Mouse (Mus musculus) kidney, adult 2 months (tissue): ENCODE data around the gene Slc19a3. TPM values are rescaled to one million over a fixed set of nuclear protein-coding genes. Genes with fewer than 3 reads are reported as not detected.

Experiments
- DNase-seq: peaks from one replicate; pipeline ENCODE4 v3.0.0; 2021
- H3K27ac ChIP-seq: fragments of 200-500 bp; 2 replicates; pipeline ENCODE4 v1.5.1; 2012; ENCODE audit warnings: low read depth, low read length, control low read depth, inconsistent platforms; ENCODE audit not compliant: insufficient read depth
- H3K27me3 ChIP-seq: fragments of 200-500 bp; replicated peaks from 2 replicates; pipeline ENCODE4 v1.6.1; 2012; ENCODE audit warnings: mild to moderate bottlenecking, moderate library complexity, low read length, inconsistent platforms; ENCODE audit not compliant: control insufficient read depth, insufficient read depth
- H3K36me3 ChIP-seq: fragments of 200-500 bp; 2 replicates; pipeline ENCODE4 v1.6.1; 2012; ENCODE audit warnings: mild to moderate bottlenecking, moderate library complexity, low read length, inconsistent platforms; ENCODE audit not compliant: control insufficient read depth, insufficient read depth
- H3K4me1 ChIP-seq: fragments of 200-500 bp; 2 replicates; pipeline ENCODE4 v1.6.1; 2011; ENCODE audit warnings: low read length; ENCODE audit not compliant: control insufficient read depth, insufficient read depth
- H3K4me3 ChIP-seq: fragments of 200-500 bp; 2 replicates; pipeline ENCODE4 v1.5.1; 2011; ENCODE audit warnings: mild to moderate bottlenecking, low read depth, low read length, control low read depth; ENCODE audit not compliant: insufficient read depth
- CTCF ChIP-seq: fragments of 200-500 bp; conservative IDR thresholded peaks from 2 replicates; pipeline ENCODE4 v1.5.1; 2011; ENCODE audit warnings: low read depth, mild to moderate bottlenecking, control low read depth, low read length, moderate library complexity, mixed read lengths; ENCODE audit not compliant: insufficient read depth, insufficient read length
- POLR2A ChIP-seq: fragments of 200-500 bp; IDR thresholded peaks from one replicate; pipeline ENCODE4 v1.6.1; 2011; ENCODE audit warnings: low read depth, low read length, control low read depth
- WGBS: fragments of 180-500 bp; shearing (Covaris S2); methylation state at CpG from one replicate; pipeline ENCODE4 v1.1.7; 2018; 5-methylcytosine and 5-hydroxymethylcytosine counted together
- polyA plus RNA-seq: library from polyadenylated mRNA; depleted of rRNA; stranded (reverse); fragments of >200 nt; gene quantifications from 2 replicates; pipeline ENCODE4 v1.2.3, GENCODE M21; 2012

Gene Slc19a3
- polyA plus RNA-seq, 1 experiment, result 18.2 TPM

DNA sequence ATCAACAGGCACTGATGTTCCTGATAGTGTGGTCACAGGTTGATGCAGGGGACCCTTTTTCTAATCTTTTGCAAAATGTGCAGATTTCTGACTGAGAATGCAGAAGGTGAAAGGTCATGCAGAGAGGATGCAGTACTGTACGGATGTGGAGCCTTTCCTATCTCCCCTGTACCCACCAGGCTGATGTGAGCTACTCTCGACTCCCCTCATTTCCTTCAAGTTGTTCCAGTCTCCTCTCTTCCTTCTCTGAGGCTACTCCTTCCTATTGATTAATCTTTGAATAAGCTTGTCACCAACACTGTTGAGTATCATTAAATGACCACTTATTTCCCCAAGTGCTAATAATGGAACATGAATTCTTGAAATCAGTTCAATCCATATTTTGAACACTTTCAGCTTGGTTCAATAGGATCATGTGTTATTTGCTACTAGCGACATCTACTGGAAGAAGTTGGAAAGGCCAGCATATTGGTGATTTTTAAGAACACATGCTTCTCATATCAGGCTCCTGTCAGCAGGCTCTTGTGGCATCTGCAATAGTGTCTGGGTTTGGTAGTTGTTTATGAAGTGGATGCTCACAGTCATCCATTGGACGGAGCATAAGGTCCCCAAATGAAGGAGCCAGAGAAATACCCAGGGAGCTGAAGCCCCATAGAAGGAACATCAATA is 50.6 kb downstream of the Slc19a3 start:
- Histone ChIP-seq H3K4me1 (peaks cover 20% of the 10 kb centered on the region), H3K4me3 (no peak overlapping the region), H3K27ac (no peak overlapping the region), H3K36me3 (no peaks in the 10 kb centered on the region), H3K27me3 (no peaks in the 10 kb centered on the region)
- peak; percentile 81 for DNase-seq
- 28% methylated on average over 4 of the region's 4 CpGs for WGBS
- TF ChIP-seq CTCF, result peak; percentile 44
- TF ChIP-seq POLR2A, result no peak

DNA sequence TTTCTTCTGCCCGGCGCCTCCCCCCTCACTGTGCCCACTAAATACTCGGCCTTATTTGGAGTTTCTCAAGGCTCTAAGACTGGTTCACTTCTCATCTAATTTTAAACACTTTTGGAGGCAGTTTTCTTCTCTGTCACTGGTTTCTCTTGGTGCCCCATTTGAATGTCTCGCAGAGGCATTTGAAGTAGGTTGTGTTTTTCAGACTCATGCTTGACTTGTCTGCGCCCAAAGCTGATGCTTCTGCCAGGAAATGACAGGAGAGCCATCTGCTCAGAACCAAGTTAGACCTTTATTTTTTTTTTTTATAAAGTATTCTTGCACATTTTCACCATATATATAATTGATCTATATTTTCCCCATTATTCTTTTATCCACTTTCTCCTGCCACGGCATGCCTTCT is 51.5 kb downstream of the Slc19a3 start:
- TF ChIP-seq CTCF (no peak), POLR2A (no peak)
- Histone ChIP-seq H3K36me3 (no peaks in the 10 kb centered on the region), H3K4me1 (peaks cover 12% of the 10 kb centered on the region), H3K4me3 (no peak overlapping the region), H3K27me3 (no peaks in the 10 kb centered on the region), H3K27ac (no peak overlapping the region)
- DNase-seq, result no peak
- 89% methylated on average over 6 of the region's 6 CpGs for WGBS

DNA sequence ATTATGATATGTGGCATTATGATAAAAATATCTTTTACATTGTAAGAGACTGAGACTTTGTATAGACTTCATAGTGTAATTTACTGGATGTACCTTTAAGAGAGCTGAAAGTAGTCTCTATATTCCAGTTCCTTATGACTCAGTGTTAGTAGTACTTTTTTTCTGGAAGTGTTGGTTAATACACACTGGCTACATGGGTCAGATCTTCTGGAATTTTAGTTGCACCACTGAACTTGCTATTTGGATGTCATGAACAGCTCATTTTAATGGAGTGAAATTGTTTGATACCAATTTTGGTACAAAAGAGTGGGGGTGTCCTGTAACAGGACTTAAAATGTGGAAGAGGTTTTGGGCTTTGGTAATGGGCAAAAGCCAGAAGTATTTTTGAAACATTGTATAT is 60.4 kb downstream of the Slc19a3 start:
- Histone ChIP-seq H3K27me3 (no peaks in the 10 kb centered on the region), H3K36me3 (no peaks in the 10 kb centered on the region), H3K4me3 (no peak overlapping the region), H3K4me1 (no peaks in the 10 kb centered on the region), H3K27ac (no peak overlapping the region)
- TF ChIP-seq CTCF, result no peak
- no peak for TF ChIP-seq POLR2A
- no peak for DNase-seq

DNA sequence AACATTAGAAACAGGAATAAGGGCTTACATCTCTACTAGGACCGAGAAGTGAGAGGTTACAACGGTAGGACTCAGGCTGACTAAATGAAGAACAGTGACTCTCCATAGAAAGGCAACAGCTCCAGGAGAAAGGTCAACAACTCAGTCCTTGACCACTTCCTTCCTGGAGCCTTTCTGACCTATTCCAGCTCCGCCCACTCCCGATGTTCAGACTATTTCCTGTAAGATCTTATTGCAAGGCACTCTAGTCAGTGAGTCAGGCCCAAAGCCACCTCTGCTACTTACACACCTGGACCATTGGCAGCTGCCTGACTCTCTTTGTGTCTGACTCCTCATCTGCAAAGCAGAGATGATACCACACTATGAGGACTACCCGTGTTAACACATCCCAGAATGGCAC is 62.5 kb downstream of the Slc19a3 start:
- H3K36me3 ChIP-seq, result no peaks in the 10 kb centered on the region
- TF ChIP-seq POLR2A (no peak), CTCF (no peak)
- no peaks in the 10 kb centered on the region for H3K4me1 ChIP-seq
- DNase-seq, result peak; percentile 21
- H3K27ac ChIP-seq, result no peak overlapping the region
- H3K27me3 ChIP-seq, result no peaks in the 10 kb centered on the region
- H3K4me3 ChIP-seq, result no peak overlapping the region
- WGBS, result 72% methylated on average over 5 of the region's 5 CpGs

DNA sequence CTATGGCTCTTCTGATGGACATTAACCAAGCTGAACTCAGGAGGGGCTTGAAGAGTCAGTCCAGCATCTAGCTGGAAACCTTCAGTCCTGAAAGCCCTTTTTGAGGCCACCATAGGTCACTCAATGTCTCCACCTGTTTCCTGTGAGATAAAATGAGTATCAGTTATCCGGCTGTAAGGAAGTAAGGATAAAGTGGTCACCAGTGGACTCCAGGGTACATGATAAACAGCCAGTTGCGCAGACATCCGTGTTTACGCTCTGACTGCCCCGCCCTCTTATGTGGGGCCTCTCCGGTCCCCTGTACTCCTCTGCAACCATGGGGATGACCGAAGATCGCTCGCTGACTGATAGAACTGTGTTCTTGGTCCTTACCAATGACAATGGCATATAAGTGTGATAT is 63.9 kb downstream of the Slc19a3 start:
- WGBS, result 76% methylated on average over 9 of the region's 9 CpGs
- Histone ChIP-seq H3K27ac (no peak overlapping the region), H3K27me3 (no peaks in the 10 kb centered on the region), H3K4me3 (no peak overlapping the region), H3K4me1 (no peaks in the 10 kb centered on the region), H3K36me3 (no peaks in the 10 kb centered on the region)
- TF ChIP-seq CTCF, result no peak
- no peak for TF ChIP-seq POLR2A
- no peak for DNase-seq

DNA sequence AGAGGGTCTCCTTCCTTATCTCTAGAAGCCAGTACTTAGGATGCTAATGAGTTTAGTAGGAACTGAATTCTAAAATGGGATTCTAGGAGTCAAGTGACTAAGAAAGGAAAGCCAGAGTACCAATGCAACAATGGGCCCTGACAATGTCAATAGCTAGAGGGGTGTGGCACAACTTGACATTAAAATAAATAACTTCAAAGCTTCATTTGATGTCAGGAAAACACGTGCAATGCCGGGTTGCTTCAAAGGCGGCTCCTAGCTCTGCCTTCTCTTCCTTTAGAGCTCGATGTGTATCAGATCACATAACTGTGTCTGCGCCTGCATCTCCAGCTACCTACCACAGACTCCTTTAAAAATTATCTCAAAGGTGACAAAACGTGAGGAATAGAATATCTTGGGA is 64.3 kb downstream of the Slc19a3 start:
- WGBS, result 64% methylated on average over 6 of the region's 6 CpGs
- H3K27me3 ChIP-seq, result no peaks in the 10 kb centered on the region
- H3K4me3 ChIP-seq, result no peak overlapping the region
- no peak for TF ChIP-seq CTCF
- TF ChIP-seq POLR2A, result no peak
- H3K36me3 ChIP-seq, result no peaks in the 10 kb centered on the region
- no peaks in the 10 kb centered on the region for H3K4me1 ChIP-seq
- no peak overlapping the region for H3K27ac ChIP-seq
- DNase-seq, result no peak

DNA sequence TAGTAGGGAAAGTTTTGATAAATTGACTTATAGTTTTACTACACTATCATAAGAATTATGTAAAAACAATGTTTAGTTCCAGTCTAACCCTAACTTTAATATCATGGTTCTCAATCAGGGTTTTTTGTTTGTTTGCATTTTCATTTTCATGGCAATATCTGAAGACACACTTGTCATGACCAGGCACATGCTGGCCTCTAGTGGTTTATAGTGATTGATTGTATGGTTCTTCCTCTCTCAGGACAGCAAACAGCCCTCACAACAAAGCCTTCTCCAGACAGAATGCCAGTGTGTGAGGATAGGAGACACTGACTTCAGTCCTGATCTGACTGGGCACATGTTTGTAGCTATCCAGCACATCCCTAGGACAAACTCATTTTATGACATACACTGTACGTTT is 65.0 kb downstream of the Slc19a3 start:
- Histone ChIP-seq H3K4me3 (no peak overlapping the region), H3K27ac (no peak overlapping the region), H3K4me1 (no peaks in the 10 kb centered on the region), H3K36me3 (no peaks in the 10 kb centered on the region), H3K27me3 (no peaks in the 10 kb centered on the region)
- TF ChIP-seq CTCF (no peak), POLR2A (no peak)
- WGBS, result 85% methylated on average over 1 of the region's 1 CpGs
- peak; percentile 46 for DNase-seq
